Mouse (Mus musculus) heart, embryonic 13.5 days (tissue): Measurements from ENCODE around the gene Mbd3. TPM values are rescaled to one million over a fixed set of nuclear protein-coding genes. Genes with fewer than 3 reads are reported as not detected.

Source experiments
- ATAC-seq: fragments of 200-750 bp; cut with Nextera tagmentation; 2 replicates; pipeline ENCODE4 v1.8.0; 2017; ENCODE audit warnings: moderate TSS enrichment; ENCODE audit not compliant: insufficient number of reproducible peaks, low FRiP score, low TSS enrichment; ENCODE audit errors: extremely low read depth
- H3K27ac ChIP-seq: fragments of 300-500 bp; sonication (generic); replicated peaks from 2 replicates; pipeline ENCODE4 v1.5.1; 2015; ENCODE audit warnings: moderate library complexity, mild to moderate bottlenecking, inconsistent platforms
- H3K27me3 ChIP-seq: fragments of 300-500 bp; sonication (generic); replicated peaks from 2 replicates; pipeline ENCODE4 v1.6.1; 2015; ENCODE audit warnings: mild to moderate bottlenecking, inconsistent platforms
- H3K36me3 ChIP-seq: fragments of 300-500 bp; sonication (generic); 2 replicates; pipeline ENCODE4 v1.6.1; 2015; ENCODE audit warnings: mild to moderate bottlenecking, inconsistent platforms
- H3K4me1 ChIP-seq: fragments of 300-500 bp; sonication (generic); 2 replicates; pipeline ENCODE4 v1.6.1; 2015; ENCODE audit warnings: inconsistent platforms
- H3K4me2 ChIP-seq: fragments of 300-500 bp; sonication (generic); 2 replicates; pipeline ENCODE4 v1.6.1; 2015; ENCODE audit warnings: inconsistent platforms, mild to moderate bottlenecking, moderate library complexity
- H3K4me3 ChIP-seq: fragments of 300-500 bp; sonication (generic); 2 replicates; pipeline ENCODE4 v1.5.1; 2015; ENCODE audit warnings: moderate library complexity, mild to moderate bottlenecking, inconsistent platforms
- H3K9ac ChIP-seq: fragments of 300-500 bp; sonication (generic); 2 replicates; pipeline ENCODE4 v1.6.1; 2015; ENCODE audit warnings: inconsistent platforms, mild to moderate bottlenecking, moderate library complexity
- H3K9me3 ChIP-seq: fragments of 300-500 bp; sonication (generic); 2 replicates; pipeline ENCODE4 v1.6.1; 2016; ENCODE audit warnings: inconsistent platforms
- WGBS: fragments of 180-500 bp; shearing (Covaris S2); methylation state at CpG from one replicate; pipeline ENCODE4 v1.1.7; 2015; ENCODE audit warnings: mixed read lengths; 5-methylcytosine and 5-hydroxymethylcytosine counted together
- polyA plus RNA-seq: library from polyadenylated mRNA; unstranded; fragments of >200 nt; fragmentation: Nextera tagmentation; extraction: Ambion mirVana; gene quantifications from 2 replicates; pipeline ENCODE4 v1.2.1, GENCODE M21; 2015

Mbd3 gene
- polyA plus RNA-seq, 1 experiment from 2014 or later: 170 TPM

DNA sequence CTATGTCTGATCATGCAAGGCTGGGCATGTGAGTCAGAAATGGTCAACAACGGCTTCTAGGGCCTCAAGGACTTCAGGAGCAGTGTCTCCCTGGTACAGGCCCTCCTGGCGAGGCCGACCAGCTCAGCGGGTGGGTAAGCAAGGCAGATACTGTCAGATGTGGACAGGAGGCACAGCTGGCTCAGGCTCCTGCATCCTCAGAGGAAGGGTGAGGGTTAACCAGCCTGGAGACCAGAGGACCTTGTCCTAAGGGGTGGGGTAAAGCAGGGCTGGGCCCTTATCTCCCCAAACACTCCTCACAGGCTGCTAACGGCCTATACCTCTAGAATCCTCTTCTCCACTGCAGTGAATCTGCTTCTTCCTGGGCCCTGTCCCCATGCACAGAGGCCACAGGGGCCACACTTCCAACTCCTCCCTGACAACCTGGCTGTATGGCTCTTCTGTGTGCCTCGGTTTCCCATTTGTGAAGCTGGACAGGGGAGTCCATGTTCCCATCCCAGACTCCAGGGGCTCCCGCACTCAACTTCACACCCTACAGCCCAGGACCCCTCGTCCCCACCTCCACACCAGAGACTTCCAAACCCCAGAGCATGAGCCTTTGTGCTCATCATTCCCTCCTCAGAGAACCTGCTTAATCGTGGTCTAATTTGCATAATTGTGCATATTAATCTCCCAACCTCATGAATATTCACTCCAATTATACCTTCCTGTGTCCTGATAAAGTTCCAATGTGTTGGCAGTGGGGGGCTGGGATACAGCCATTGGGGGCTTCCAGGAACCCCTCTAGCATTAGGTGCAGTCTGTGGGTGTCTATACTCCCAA is 22.5 kb upstream of the Mbd3 start:
- Histone ChIP-seq H3K4me3 (no peak overlapping the region), H3K4me1 (peaks cover 56% of the 10 kb centered on the region), H3K9me3 (0 out of 2 replicates have a peak, but pooled peaks cover 5% of the 10 kb centered on the region), H3K36me3 (peaks cover 95% of the 10 kb centered on the region), H3K27me3 (no peaks in the 10 kb centered on the region), H3K9ac (peak overlapping the region; percentile 58; the same call in 1 of the 2 replicates), H3K4me2 (peak overlapping the region; percentile 2; the same call in 1 of the 2 replicates), H3K27ac (0 out of 2 replicates have a peak overlapping the region, but pooled peaks have one; percentile 33)
- ATAC-seq: no peak
- 79% methylated on average over 9 of the region's 9 CpGs for WGBS

GRCm38 (mm10) chr10:80421208-80421607 is 21.9 kb upstream of the Mbd3 start:
- Histone ChIP-seq H3K4me2 (no peak overlapping the region), H3K4me1 (peaks cover 56% of the 10 kb centered on the region), H3K36me3 (peaks cover 95% of the 10 kb centered on the region), H3K27ac (no peak overlapping the region), H3K9me3 (0 out of 2 replicates have a peak, but pooled peaks cover 5% of the 10 kb centered on the region), H3K27me3 (no peaks in the 10 kb centered on the region), H3K9ac (no peak overlapping the region), H3K4me3 (no peak overlapping the region)
- WGBS: 86% methylated on average over 8 of the region's 8 CpGs
- no peak for ATAC-seq

DNA sequence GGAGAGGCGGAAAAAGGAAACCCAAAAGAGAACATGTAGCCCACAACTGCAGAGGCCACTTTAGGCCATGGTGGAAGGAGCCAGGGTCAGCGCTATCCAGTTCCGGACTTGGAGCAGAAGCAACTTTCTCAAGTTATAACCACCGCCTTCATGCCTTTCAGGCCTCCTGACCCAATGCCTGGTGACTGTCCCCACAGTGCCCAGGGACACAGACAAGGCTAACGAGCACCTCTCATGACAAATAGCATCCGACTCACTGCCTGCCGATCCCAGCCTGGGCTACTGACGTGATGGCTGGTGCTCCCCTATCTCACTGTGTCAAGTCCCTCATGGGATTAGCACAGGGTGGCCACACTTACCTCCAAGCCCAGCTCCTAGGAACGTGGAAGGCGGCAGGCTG is 21.4 kb upstream of the Mbd3 start:
- WGBS: 92% methylated on average over 10 of the region's 10 CpGs
- Histone ChIP-seq H3K4me3 (no peak overlapping the region), H3K4me2 (no peak overlapping the region), H3K4me1 (peaks cover 56% of the 10 kb centered on the region), H3K27me3 (no peaks in the 10 kb centered on the region), H3K9me3 (0 out of 2 replicates have a peak, but pooled peaks cover 5% of the 10 kb centered on the region), H3K36me3 (peaks cover 95% of the 10 kb centered on the region), H3K27ac (no peak overlapping the region), H3K9ac (no peak overlapping the region)
- ATAC-seq: no peak

DNA sequence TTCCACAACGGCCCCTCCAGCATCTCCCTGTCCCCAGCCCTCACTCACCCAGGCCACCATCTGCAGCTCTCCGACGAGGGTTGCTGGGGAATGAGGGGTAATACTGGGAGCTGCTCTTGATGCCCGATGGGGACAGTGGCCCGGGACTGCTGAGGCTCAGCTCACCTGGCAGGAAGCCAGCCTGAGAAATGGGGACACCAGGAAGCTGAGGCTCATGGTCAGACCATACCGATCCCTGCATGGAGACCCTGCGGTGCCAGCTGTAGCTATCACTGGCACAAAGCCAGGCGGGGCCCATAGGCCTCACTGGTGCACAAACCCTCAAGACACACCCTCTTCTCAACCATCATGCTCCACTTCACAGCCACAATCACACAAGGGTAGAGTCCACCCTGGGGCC is 20.1 kb upstream of the Mbd3 start:
- Histone ChIP-seq H3K4me1 (peaks cover 55% of the 10 kb centered on the region), H3K4me2 (no peak overlapping the region), H3K9me3 (no peaks in the 10 kb centered on the region), H3K9ac (peak overlapping the region; percentile 37; the same call in 1 of the 2 replicates), H3K27ac (no peak overlapping the region), H3K36me3 (peaks cover 95% of the 10 kb centered on the region), H3K27me3 (no peaks in the 10 kb centered on the region), H3K4me3 (no peak overlapping the region)
- no peak for ATAC-seq
- 75% methylated on average over 8 of the region's 8 CpGs for WGBS

DNA sequence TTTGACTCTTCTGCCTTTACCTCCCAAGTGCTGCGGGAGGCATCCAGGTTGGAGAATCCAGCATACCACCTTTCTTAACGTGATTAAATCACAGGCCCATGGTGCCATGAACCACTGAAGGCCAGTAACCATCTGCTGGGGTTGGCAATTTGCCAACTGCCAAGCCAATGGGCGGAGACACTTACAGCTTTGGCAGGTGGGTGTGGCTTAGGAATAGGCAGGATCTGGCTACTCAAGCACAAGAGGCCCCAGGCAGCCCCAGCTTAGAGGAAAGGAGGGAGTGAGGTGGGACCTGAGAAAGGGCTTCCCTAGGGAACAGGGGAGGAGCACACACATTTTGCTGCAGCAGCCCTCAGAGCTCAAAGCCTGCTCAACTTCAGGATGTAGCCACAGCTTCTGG is 19.0 kb upstream of the Mbd3 start:
- H3K4me1 ChIP-seq: peaks cover 44% of the 10 kb centered on the region
- no peak overlapping the region for H3K4me2 ChIP-seq
- no peak for ATAC-seq
- no peak overlapping the region for H3K4me3 ChIP-seq
- H3K27ac ChIP-seq: 0 out of 2 replicates have a peak overlapping the region, but pooled peaks have one; percentile 13
- WGBS: 63% methylated on average over 3 of the region's 3 CpGs
- peaks cover 95% of the 10 kb centered on the region for H3K36me3 ChIP-seq
- H3K27me3 ChIP-seq: no peaks in the 10 kb centered on the region
- peak overlapping the region; percentile 37; the same call in 1 of the 2 replicates for H3K9ac ChIP-seq
- no peaks in the 10 kb centered on the region for H3K9me3 ChIP-seq

DNA sequence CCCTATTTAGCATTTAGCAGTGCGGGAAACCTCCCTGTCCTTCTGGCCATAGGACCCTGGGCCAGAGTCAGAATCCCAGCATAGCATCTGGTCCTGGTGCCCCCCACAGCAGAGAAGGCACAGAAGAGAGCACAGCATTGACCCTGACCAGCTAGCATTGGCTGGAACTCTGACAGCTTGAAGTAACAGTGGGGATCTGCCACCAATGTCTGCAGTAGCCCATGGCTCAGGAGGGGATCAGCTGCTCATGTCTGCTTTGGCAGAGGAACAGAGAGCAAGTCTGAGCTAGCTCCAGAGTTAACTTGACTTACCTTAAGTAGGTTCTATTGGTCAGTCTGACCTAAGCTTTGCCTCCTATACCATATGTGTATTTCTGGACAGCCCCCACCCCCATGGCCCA is 18.5 kb upstream of the Mbd3 start:
- Histone ChIP-seq H3K36me3 (peaks cover 96% of the 10 kb centered on the region), H3K27ac (no peak overlapping the region), H3K27me3 (no peaks in the 10 kb centered on the region), H3K4me2 (no peak overlapping the region), H3K9me3 (no peaks in the 10 kb centered on the region), H3K9ac (no peak overlapping the region), H3K4me3 (no peak overlapping the region), H3K4me1 (peaks cover 39% of the 10 kb centered on the region)
- 91% methylated on average over 1 of the region's 1 CpGs for WGBS
- ATAC-seq: no peak

- Histone ChIP-seq H3K27me3 (no peaks in the 10 kb centered on the region), H3K9ac (no peak overlapping the region), H3K36me3 (peaks cover 100% of the 10 kb centered on the region), H3K4me1 (peaks cover 35% of the 10 kb centered on the region), H3K9me3 (no peaks in the 10 kb centered on the region), H3K4me3 (no peak overlapping the region), H3K27ac (no peak overlapping the region), H3K4me2 (no peak overlapping the region)
- ATAC-seq: no peak
- 93% methylated on average over 10 of the region's 10 CpGs for WGBS
Observed at GRCm38 (mm10) chr10:80417371-80417770, 18.0 kb upstream of the Mbd3 start.

- Histone ChIP-seq H3K27ac (no peak overlapping the region), H3K9ac (no peak overlapping the region), H3K4me1 (peaks cover 24% of the 10 kb centered on the region), H3K27me3 (no peaks in the 10 kb centered on the region), H3K9me3 (no peaks in the 10 kb centered on the region), H3K36me3 (peaks cover 100% of the 10 kb centered on the region), H3K4me2 (no peak overlapping the region), H3K4me3 (no peak overlapping the region)
- 91% methylated on average over 7 of the region's 7 CpGs for WGBS
- no peak for ATAC-seq
Observed at GRCm38 (mm10) chr10:80415566-80415965, 16.2 kb upstream of the Mbd3 start.

- 0 out of 2 replicates have a peak overlapping the region, but pooled peaks have one; percentile 7 for H3K9ac ChIP-seq
- H3K4me2 ChIP-seq: no peak overlapping the region
- H3K27me3 ChIP-seq: no peaks in the 10 kb centered on the region
- no peak overlapping the region for H3K4me3 ChIP-seq
- H3K9me3 ChIP-seq: no peaks in the 10 kb centered on the region
- H3K36me3 ChIP-seq: peaks cover 95% of the 10 kb centered on the region
- WGBS: 88% methylated on average over 44 of the region's 44 CpGs
- no peak for ATAC-seq
- peaks cover under 1% of the 10 kb centered on the region; the same call in 1 of the 2 replicates for H3K4me1 ChIP-seq
- no peak overlapping the region for H3K27ac ChIP-seq
Observed at GRCm38 (mm10) chr10:80412656-80413541, 13.5 kb upstream of the Mbd3 start.

GRCm38 (mm10) chr10:80407924-80408323 is 8.6 kb upstream of the Mbd3 start:
- H3K36me3 ChIP-seq: peaks cover 64% of the 10 kb centered on the region
- H3K9ac ChIP-seq: peak overlapping the region; percentile 98
- ATAC-seq: no peak
- WGBS: 41% methylated on average over 4 of the region's 4 CpGs
- H3K27ac ChIP-seq: no peak overlapping the region
- H3K4me2 ChIP-seq: peak overlapping the region; percentile 97; the same call in 1 of the 2 replicates
- no peaks in the 10 kb centered on the region for H3K27me3 ChIP-seq
- H3K9me3 ChIP-seq: no peaks in the 10 kb centered on the region; the same call in 1 of the 2 replicates
- no peak overlapping the region for H3K4me3 ChIP-seq
- peaks cover 27% of the 10 kb centered on the region for H3K4me1 ChIP-seq
